Mouse (Mus musculus) thymus, adult 2 months (tissue): ENCODE results near the gene Asb12.

Experiments used
- CTCF ChIP-seq: fragments of 200-500 bp; IDR thresholded peaks from 2 replicates; pipeline ENCODE4 v1.5.1; 2012; ENCODE audit warnings: mild to moderate bottlenecking, control low read depth, low read length, moderate library complexity, borderline replicate concordance; ENCODE audit not compliant: control insufficient read depth, poor library complexity, insufficient read depth; ENCODE audit errors: extremely low read depth
- POLR2A ChIP-seq: fragments of 200-500 bp; IDR thresholded peaks from 2 replicates; pipeline ENCODE4 v1.6.1; 2012; ENCODE audit warnings: mild to moderate bottlenecking, low read length, control low read depth, moderate library complexity; ENCODE audit not compliant: control insufficient read depth, poor library complexity, insufficient read depth; ENCODE audit errors: extremely low read depth

GRCm38 (mm10) chrX:95445141-95445540, 112.6 kb downstream of the Asb12 start:
- TF ChIP-seq CTCF (no peak), POLR2A (no peak)
